Comparison of ENCODE assay signal across 9 mouse cellular contexts in the genomic region with DNA sequence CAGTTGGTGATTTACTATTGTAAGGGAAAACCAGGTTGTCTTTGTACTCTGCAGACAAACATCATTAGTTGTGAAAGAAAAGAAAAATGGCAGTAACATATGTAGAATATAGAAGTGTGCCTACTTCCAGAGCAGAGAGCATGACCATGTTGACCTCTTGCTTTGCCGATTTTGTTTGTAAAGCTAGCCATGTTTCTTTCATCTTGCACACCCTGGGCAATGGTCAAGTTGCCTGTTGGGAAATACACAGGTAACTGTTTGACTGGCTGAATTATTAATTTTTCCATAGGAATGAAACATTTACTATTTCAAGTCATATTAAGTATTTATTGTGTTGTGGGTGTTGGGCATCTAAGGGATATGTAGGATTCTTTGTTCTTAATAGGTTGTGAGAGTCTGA. TPM values are rescaled to one million over a fixed set of nuclear protein-coding genes. Genes with fewer than 3 reads are reported as not detected.
DNase-seq lines count a peak whose midpoint lies in the region; ATAC-seq lines count a peak whose summit lies in the region.
"Had no signal": no experiment of that assay in that cellular context is flagged by ENCODE, and none has a peak within 500 bp of the region (broad histone marks: within the 10 kb centered on the region; RNA-seq: fewer than 3 reads in every experiment).

No protein-coding gene starts in this region.

- H3K36me3 ChIP-seq in heart, embryonic 15.5 days: no peaks in the 10 kb centered on the region
- no peaks in the 10 kb centered on the region for H3K36me3 ChIP-seq in forebrain, embryonic 11.5 days (ENCODE audit: control insufficient read depth, insufficient read depth, low read length)
- no peaks in the 10 kb centered on the region for H3K36me3 ChIP-seq in limb, embryonic 10.5 days
- H3K36me3 ChIP-seq in midbrain, embryonic 16.5 days (ENCODE audit: control insufficient read depth, insufficient read depth, low read length): no peaks in the 10 kb centered on the region

- H3K9me3 ChIP-seq in heart, embryonic 15.5 days (replicated peaks): no peaks in the 10 kb centered on the region
- H3K9me3 ChIP-seq in forebrain, embryonic 11.5 days (ENCODE audit: control insufficient read depth, low read length): no peaks in the 10 kb centered on the region
- no peaks in the 10 kb centered on the region for H3K9me3 ChIP-seq in limb, embryonic 10.5 days (replicated peaks)
- no peaks in the 10 kb centered on the region for H3K9me3 ChIP-seq in midbrain, embryonic 16.5 days (replicated peaks; ENCODE audit: control insufficient read depth, low read length, poor library complexity, severe bottlenecking)
- H3K9me3 ChIP-seq: megakaryocyte, embryonic 14.5 days had no signal

- peak overlapping the region; percentile 66 for H3K4me2 ChIP-seq in heart, embryonic 15.5 days
- peak overlapping the region; percentile 74 for H3K4me2 ChIP-seq in forebrain, embryonic 11.5 days (ENCODE audit: low read depth, low read length, severe bottlenecking)
- peak overlapping the region; percentile 81 for H3K4me2 ChIP-seq in midbrain, embryonic 16.5 days (ENCODE audit: low read length)

- 0 out of 2 replicates have a peak, but pooled peaks cover 2% of the 10 kb centered on the region for H3K27me3 ChIP-seq in heart, embryonic 15.5 days
- no peaks in the 10 kb centered on the region for H3K27me3 ChIP-seq in forebrain, embryonic 11.5 days (ENCODE audit: control insufficient read depth, insufficient read depth, low read length)
- no peaks in the 10 kb centered on the region for H3K27me3 ChIP-seq in limb, embryonic 10.5 days (ENCODE audit: low read depth, poor library complexity, severe bottlenecking)
- H3K27me3 ChIP-seq in midbrain, embryonic 16.5 days (ENCODE audit: control insufficient read depth, insufficient read depth, low read depth, low read length): no peaks in the 10 kb centered on the region

- no peak overlapping the region for H3K9ac ChIP-seq in heart, embryonic 15.5 days
- H3K9ac ChIP-seq in forebrain, embryonic 11.5 days (ENCODE audit: low read length): peak overlapping the region; percentile 98; the same call in 1 of the 2 replicates
- H3K9ac ChIP-seq in midbrain, embryonic 16.5 days (ENCODE audit: low read depth, low read length): no peak overlapping the region

- DNase-seq in heart, adult 11 months: no peak
- DNase-seq in forebrain, embryonic 11.5 days (ENCODE audit: low spot score): no peak
- no peak for DNase-seq in limb, embryonic 10.5 days (ENCODE audit: low spot score)
- DNase-seq in adrenal gland, postnatal 36 days: no peak
- DNase-seq in thymus, adult 18-20 months: no peak

- ATAC-seq in heart, embryonic 15.5 days (replicated peaks; ENCODE audit: insufficient number of reproducible peaks, insufficient read depth, low FRiP score, low read depth): no peak
- ATAC-seq in forebrain, embryonic 11.5 days (replicated peaks; ENCODE audit: low FRiP score): no peak
- ATAC-seq in midbrain, embryonic 16.5 days: no peak
- no peak for ATAC-seq in activated CD4-positive, CD25-positive, alpha-beta regulatory T cell, adult 4 months

- 59% methylated on average over 1 of the region's 1 CpGs for WGBS in heart, embryonic 15.5 days
- 59% methylated on average over 1 of the region's 1 CpGs for WGBS in forebrain, embryonic 11.5 days
- 61% methylated on average over 1 of the region's 1 CpGs for WGBS in limb, embryonic 10.5 days
- 52% methylated on average over 1 of the region's 1 CpGs for WGBS in midbrain, embryonic 16.5 days

- peak overlapping the region; percentile 90 for H3K4me3 ChIP-seq in heart, embryonic 15.5 days
- peak overlapping the region; percentile 92 for H3K4me3 ChIP-seq in forebrain, embryonic 11.5 days (ENCODE audit: low read depth, low read length)
- H3K4me3 ChIP-seq in limb, embryonic 10.5 days: peak overlapping the region; percentile 89
- H3K4me3 ChIP-seq in midbrain, embryonic 16.5 days (ENCODE audit: low read depth, low read length): peak overlapping the region; percentile 75
- H3K4me3 ChIP-seq: megakaryocyte, embryonic 14.5 days had no signal

- peaks cover 44% of the 10 kb centered on the region for H3K4me1 ChIP-seq in heart, embryonic 15.5 days (replicated peaks)
- peaks cover 7% of the 10 kb centered on the region; the same call in 1 of the 2 replicates for H3K4me1 ChIP-seq in forebrain, embryonic 11.5 days (replicated peaks; ENCODE audit: control insufficient read depth, insufficient read depth, low read length)
- peaks cover 42% of the 10 kb centered on the region for H3K4me1 ChIP-seq in limb, embryonic 10.5 days
- peaks cover 41% of the 10 kb centered on the region for H3K4me1 ChIP-seq in midbrain, embryonic 16.5 days (ENCODE audit: control insufficient read depth, insufficient read depth, low read length)

- H3K27ac ChIP-seq in heart, embryonic 15.5 days: no peak overlapping the region
- no peak overlapping the region for H3K27ac ChIP-seq in forebrain, embryonic 11.5 days (ENCODE audit: low read depth, low read length)
- H3K27ac ChIP-seq in limb, embryonic 10.5 days: peak overlapping the region; percentile 99; the same call in 1 of the 2 replicates
- H3K27ac ChIP-seq in midbrain, embryonic 16.5 days (ENCODE audit: low read length): no peak overlapping the region

RNA-seq across cellular contexts. Expression of a gene that starts 2.1 kb away (rescaled TPM):
- 14.9 and 17.5 TPM in 2 replicates for polyA plus RNA-seq in heart, embryonic 15.5 days (2015; fragmentation: Nextera tagmentation; extraction: Ambion mirVana)
- 39.8 and 42.0 TPM in 2 replicates for polyA plus RNA-seq in forebrain, embryonic 11.5 days (2014; fragmentation: Nextera tagmentation; extraction: Ambion mirVana)
- polyA plus RNA-seq in limb, embryonic 10.5 days (2016; fragmentation: Nextera tagmentation; extraction: Ambion mirVana): 34.4 and 34.8 TPM in 2 replicates
- 14.5 and 14.6 TPM in 2 replicates for polyA plus RNA-seq in midbrain, embryonic 16.5 days (2015; fragmentation: Nextera tagmentation; extraction: Ambion mirVana)
- 10 to 100 TPM; 40.4 to 41.3 TPM for total RNA-seq in adrenal gland, postnatal 36 days (2021)
- polyA plus RNA-seq in activated CD4-positive, CD25-positive, alpha-beta regulatory T cell, adult 4 months (2017; shearing (Covaris generic)): under 1 TPM; 0.13 to 0.61 TPM
